Mouse (Mus musculus) B cell, adult 62 days (primary cell): ENCODE measurements around the gene Gm11627. TPM values are rescaled to one million over a fixed set of nuclear protein-coding genes. Genes with fewer than 3 reads are reported as not detected.

ENCODE experiments used
- total RNA-seq: library from RNA; stranded (reverse); gene quantifications from 4 replicates; pipeline ENCODE4 v1.2.4, GENCODE M21; 2023

Gm11627 gene
- total RNA-seq: not detected in 4 replicates

GRCm38 (mm10) chr11:102579165-102580033 is at the start of gene Gm11627:
TSS of gene Gm11627 (minus strand) at chr11:102579461.

GRCm38 (mm10) chr11:102604010-102604584 is 24.8 kb upstream of the Gm11627 start, which contains the start of gene Fzd2:
TSS of gene Fzd2 (plus strand) at chr11:102604396.

GRCm38 (mm10) chr11:102556031-102556715 is 23.1 kb downstream of the Gm11627 start, which contains the start of gene Gpatch8:
TSS of gene Gpatch8 (minus strand) at chr11:102556392.

Other genes with a start within 250 kb of the Gm11627 start
- gene Slc4a1, start 213.3 kb downstream of the Gm11627 start, total RNA-seq: 0.69 TPM in 1 of 4 replicates, not detected in the others
- gene Rundc3a, start 186.1 kb downstream of the Gm11627 start, total RNA-seq: 1.1 to 6.1 TPM (median 2.3 TPM) in 4 replicates
- 37.6 to 44.2 TPM (median 41.6 TPM) in 4 replicates for gene Slc25a39, start 171.5 kb downstream of the Gm11627 start, total RNA-seq
- 58.2 to 73.6 TPM (median 69.4 TPM) in 4 replicates for gene Grn, start 149.1 kb downstream of the Gm11627 start, total RNA-seq
- gene Fam171a2, start 131.8 kb downstream of the Gm11627 start, total RNA-seq: not detected in 4 replicates
- 5.6 to 9.9 TPM (median 8.8 TPM) in 4 replicates for gene Itga2b, start 109.3 kb downstream of the Gm11627 start, total RNA-seq
- 53.5 to 60.5 TPM (median 55.3 TPM) in 4 replicates for gene Gpatch8, start 23.1 kb downstream of the Gm11627 start, total RNA-seq
- gene Fzd2, start 24.9 kb upstream of the Gm11627 start, total RNA-seq: 0.16 TPM in 1 of 4 replicates, not detected in the others
- gene Meioc, start 84.3 kb upstream of the Gm11627 start, total RNA-seq: not detected in 4 replicates
- 25.1 to 37.5 TPM (median 30.4 TPM) in 4 replicates for gene Ccdc43, start 118.3 kb upstream of the Gm11627 start, total RNA-seq
- 2.1 TPM in 1 of 4 replicates, not detected in the others for gene Adam11, start 182.0 kb upstream of the Gm11627 start, total RNA-seq
- not detected in 4 replicates for gene Gjc1, start 240.2 kb upstream of the Gm11627 start, total RNA-seq